In genomic region chr3:30153923-30154331, GRCm38 (mm10) we compare ENCODE assay signal across 13 mouse cellular contexts.
A peak's percentile ranks its signal among the peaks of the same experiment; 100 is the strongest.
DNase-seq lines count a peak whose midpoint lies in the region; ATAC-seq and TF ChIP-seq lines count a peak whose summit lies in the region.
"Had no signal": no experiment of that assay in that cellular context is flagged by ENCODE, and none has a peak within 500 bp of the region (broad histone marks: within the 10 kb centered on the region; RNA-seq: fewer than 3 reads in every experiment).

No protein-coding gene starts in this region.

- no peak overlapping the region for H3K4me3 ChIP-seq in midbrain, embryonic 12.5 days
- H3K4me3 ChIP-seq in midbrain, embryonic 16.5 days (ENCODE audit: low read depth, low read length): no peak overlapping the region
- no peak overlapping the region for H3K4me3 ChIP-seq in forebrain, embryonic 14.5 days (ENCODE audit: low read depth, low read length)
- H3K4me3 ChIP-seq in hindbrain, postnatal 0 days (ENCODE audit: low read length): no peak overlapping the region
- no peak overlapping the region for H3K4me3 ChIP-seq in intestine, embryonic 16.5 days (ENCODE audit: low read length)
- H3K4me3 ChIP-seq: liver, embryonic 12.5 days had no signal

- peaks cover 16% of the 10 kb centered on the region; the same call in 1 of the 2 replicates for H3K4me1 ChIP-seq in midbrain, embryonic 12.5 days
- 0 out of 2 replicates have a peak, but pooled peaks cover 2% of the 10 kb centered on the region for H3K4me1 ChIP-seq in midbrain, embryonic 16.5 days (ENCODE audit: control insufficient read depth, insufficient read depth, low read length)
- H3K4me1 ChIP-seq in forebrain, embryonic 14.5 days (ENCODE audit: control insufficient read depth, insufficient read depth, low read length): peaks cover 7% of the 10 kb centered on the region; the same call in 1 of the 2 replicates
- 0 out of 2 replicates have a peak, but pooled peaks cover 3% of the 10 kb centered on the region for H3K4me1 ChIP-seq in hindbrain, postnatal 0 days (ENCODE audit: insufficient read depth, low read length)
- H3K4me1 ChIP-seq in intestine, embryonic 16.5 days (ENCODE audit: control insufficient read depth, insufficient read depth, low read length): no peaks in the 10 kb centered on the region
- H3K4me1 ChIP-seq: liver, embryonic 12.5 days had no signal

- no peak overlapping the region for H3K4me2 ChIP-seq in midbrain, embryonic 12.5 days (replicated peaks)
- H3K4me2 ChIP-seq in midbrain, embryonic 16.5 days (ENCODE audit: low read length): no peak overlapping the region
- no peak overlapping the region for H3K4me2 ChIP-seq in forebrain, embryonic 14.5 days (ENCODE audit: low read length)
- no peak overlapping the region for H3K4me2 ChIP-seq in hindbrain, postnatal 0 days (ENCODE audit: low read depth, low read length)
- no peak overlapping the region for H3K4me2 ChIP-seq in intestine, embryonic 16.5 days (ENCODE audit: low read depth, low read length)
- H3K4me2 ChIP-seq: heart, embryonic 11.5 days; liver, embryonic 12.5 days had no signal

- no peaks in the 10 kb centered on the region for H3K27me3 ChIP-seq in midbrain, embryonic 12.5 days
- H3K27me3 ChIP-seq in midbrain, embryonic 16.5 days (ENCODE audit: control insufficient read depth, insufficient read depth, low read depth, low read length): no peaks in the 10 kb centered on the region
- peaks cover 37% of the 10 kb centered on the region for H3K27me3 ChIP-seq in forebrain, embryonic 14.5 days (replicated peaks; ENCODE audit: control insufficient read depth, insufficient read depth, low read length)
- H3K27me3 ChIP-seq in hindbrain, postnatal 0 days (ENCODE audit: insufficient read depth, low read length): no peaks in the 10 kb centered on the region
- no peaks in the 10 kb centered on the region for H3K27me3 ChIP-seq in intestine, embryonic 16.5 days (replicated peaks; ENCODE audit: control insufficient read depth, insufficient read depth, low read length)
- H3K27me3 ChIP-seq: liver, embryonic 12.5 days had no signal

- WGBS in midbrain, embryonic 12.5 days: 48% methylated on average over 3 of the region's 3 CpGs
- WGBS in midbrain, embryonic 16.5 days: 43% methylated on average over 3 of the region's 3 CpGs
- WGBS in forebrain, embryonic 14.5 days: 8% methylated on average over 3 of the region's 3 CpGs
- 23% methylated on average over 3 of the region's 3 CpGs for WGBS in hindbrain, postnatal 0 days
- WGBS in intestine, embryonic 16.5 days: 72% methylated on average over 3 of the region's 3 CpGs

- H3K9me3 ChIP-seq in midbrain, embryonic 12.5 days: no peaks in the 10 kb centered on the region
- no peaks in the 10 kb centered on the region for H3K9me3 ChIP-seq in midbrain, embryonic 16.5 days (replicated peaks; ENCODE audit: control insufficient read depth, low read length, poor library complexity, severe bottlenecking)
- no peaks in the 10 kb centered on the region for H3K9me3 ChIP-seq in forebrain, embryonic 14.5 days (replicated peaks; ENCODE audit: control insufficient read depth, low read length)
- H3K9me3 ChIP-seq in hindbrain, postnatal 0 days (ENCODE audit: low read length): no peaks in the 10 kb centered on the region
- no peaks in the 10 kb centered on the region for H3K9me3 ChIP-seq in intestine, embryonic 16.5 days (ENCODE audit: control insufficient read depth, low read length)
- H3K9me3 ChIP-seq: liver, embryonic 12.5 days had no signal

- no peak overlapping the region for H3K27ac ChIP-seq in midbrain, embryonic 12.5 days (replicated peaks)
- H3K27ac ChIP-seq in midbrain, embryonic 16.5 days (ENCODE audit: low read length): no peak overlapping the region
- H3K27ac ChIP-seq in forebrain, embryonic 14.5 days (ENCODE audit: low read depth, low read length): no peak overlapping the region
- H3K27ac ChIP-seq in hindbrain, postnatal 0 days: no peak overlapping the region
- H3K27ac ChIP-seq in intestine, embryonic 16.5 days (ENCODE audit: low read length): no peak overlapping the region
- H3K27ac ChIP-seq: liver, embryonic 12.5 days had no signal

- TF ChIP-seq CTCF in hindbrain, postnatal 0 days (IDR thresholded peaks at IDR 0.05; ENCODE audit: low read depth): no peak

- H3K9ac ChIP-seq in midbrain, embryonic 12.5 days (replicated peaks): no peak overlapping the region
- H3K9ac ChIP-seq in midbrain, embryonic 16.5 days (ENCODE audit: low read depth, low read length): no peak overlapping the region
- H3K9ac ChIP-seq in forebrain, embryonic 14.5 days (ENCODE audit: low read length): no peak overlapping the region
- no peak overlapping the region for H3K9ac ChIP-seq in hindbrain, postnatal 0 days (replicated peaks; ENCODE audit: low read length)
- no peak overlapping the region for H3K9ac ChIP-seq in intestine, embryonic 16.5 days (ENCODE audit: low read depth, low read length)
- H3K9ac ChIP-seq: liver, embryonic 12.5 days had no signal

- no peaks in the 10 kb centered on the region for H3K36me3 ChIP-seq in midbrain, embryonic 12.5 days
- H3K36me3 ChIP-seq in midbrain, embryonic 16.5 days (ENCODE audit: control insufficient read depth, insufficient read depth, low read length): no peaks in the 10 kb centered on the region
- H3K36me3 ChIP-seq in forebrain, embryonic 14.5 days (ENCODE audit: control insufficient read depth, insufficient read depth, low read length): no peaks in the 10 kb centered on the region
- no peaks in the 10 kb centered on the region for H3K36me3 ChIP-seq in hindbrain, postnatal 0 days (ENCODE audit: insufficient read depth, low read length)
- no peaks in the 10 kb centered on the region for H3K36me3 ChIP-seq in intestine, embryonic 16.5 days (ENCODE audit: control insufficient read depth, insufficient read depth, low read length)
- H3K36me3 ChIP-seq: liver, embryonic 12.5 days had no signal

- ATAC-seq in midbrain, embryonic 12.5 days (ENCODE audit: low FRiP score, low read depth): 0 out of 2 replicates have a peak, but pooled peaks have one; percentile 41
- no peak for ATAC-seq in midbrain, embryonic 16.5 days
- ATAC-seq in forebrain, embryonic 14.5 days: peak; percentile 83
- ATAC-seq in hindbrain, postnatal 0 days: 0 out of 2 replicates have a peak, but pooled peaks have one; percentile 43
- no peak for ATAC-seq in intestine, embryonic 16.5 days
- ATAC-seq: liver, embryonic 12.5 days had no signal

- peak; percentile 79 for DNase-seq in forebrain, embryonic 14.5 days (ENCODE audit: low spot score)
- DNase-seq in hindbrain, postnatal 0 days (ENCODE audit: low spot score): peak; percentile 36
- DNase-seq in retina, postnatal 1 day: peak; percentile 97
- no peak for DNase-seq in urinary bladder, postnatal 10 days (ENCODE audit: low spot score)
- DNase-seq: cerebellum, adult 2 months; gastrocnemius, postnatal 14 days; kidney, adult 9 months; layer of hippocampus, adult 9-11 months had no signal

Comparison
In these comparisons a context has a peak if more than half of its experiments do, and no peak if none do; other contexts are left out.
1. ATAC-seq: peak in midbrain, embryonic 12.5 days (single experiment), forebrain, embryonic 14.5 days (single experiment) and hindbrain, postnatal 0 days (single experiment); none in midbrain, embryonic 16.5 days (single experiment) and intestine, embryonic 16.5 days (single experiment).